Mouse (Mus musculus) heart, embryonic 10.5 days (tissue): ENCODE results near the gene Cltrn. TPM values are rescaled to one million over a fixed set of nuclear protein-coding genes. Genes with fewer than 3 reads are reported as not detected.

ENCODE experiments used
- DNase-seq: peaks from one replicate; pipeline ENCODE4 v3.0.0-alpha.2; 2017; ENCODE audit warnings: low spot score
- H3K27ac ChIP-seq: fragments of 300-500 bp; sonication (generic); 2 replicates; pipeline ENCODE4 v1.5.1; 2016; ENCODE audit warnings: mild to moderate bottlenecking
- H3K27me3 ChIP-seq: fragments of 300-500 bp; sonication (generic); 2 replicates; pipeline ENCODE4 v1.6.1; 2016; ENCODE audit warnings: mild to moderate bottlenecking; ENCODE audit not compliant: poor library complexity, insufficient read depth, severe bottlenecking
- H3K36me3 ChIP-seq: fragments of 300-500 bp; sonication (generic); 2 replicates; pipeline ENCODE4 v1.6.1; 2016; ENCODE audit warnings: mild to moderate bottlenecking, moderate library complexity
- H3K4me1 ChIP-seq: fragments of 300-500 bp; sonication (generic); 2 replicates; pipeline ENCODE4 v1.6.1; 2016; ENCODE audit warnings: mild to moderate bottlenecking
- H3K4me3 ChIP-seq: fragments of 300-500 bp; sonication (generic); 2 replicates; pipeline ENCODE4 v1.5.1; 2016; ENCODE audit warnings: mild to moderate bottlenecking, moderate library complexity
- H3K9me3 ChIP-seq: fragments of 300-500 bp; sonication (generic); 2 replicates; pipeline ENCODE4 v1.6.1; 2016; ENCODE audit warnings: mild to moderate bottlenecking, moderate library complexity
- WGBS: fragments of 180-500 bp; shearing (Covaris S2); methylation state at CpG from one replicate; pipeline ENCODE4 v1.1.7; 2016; 5-methylcytosine and 5-hydroxymethylcytosine counted together
- polyA plus RNA-seq: library from polyadenylated mRNA; unstranded; fragments of >200 nt; fragmentation: Nextera tagmentation; extraction: Ambion mirVana; gene quantifications from 2 replicates; pipeline ENCODE4 v1.2.1, GENCODE M21; 2016

The Cltrn gene
- polyA plus RNA-seq, 1 experiment from 2014 or later = 0.72 TPM

DNA sequence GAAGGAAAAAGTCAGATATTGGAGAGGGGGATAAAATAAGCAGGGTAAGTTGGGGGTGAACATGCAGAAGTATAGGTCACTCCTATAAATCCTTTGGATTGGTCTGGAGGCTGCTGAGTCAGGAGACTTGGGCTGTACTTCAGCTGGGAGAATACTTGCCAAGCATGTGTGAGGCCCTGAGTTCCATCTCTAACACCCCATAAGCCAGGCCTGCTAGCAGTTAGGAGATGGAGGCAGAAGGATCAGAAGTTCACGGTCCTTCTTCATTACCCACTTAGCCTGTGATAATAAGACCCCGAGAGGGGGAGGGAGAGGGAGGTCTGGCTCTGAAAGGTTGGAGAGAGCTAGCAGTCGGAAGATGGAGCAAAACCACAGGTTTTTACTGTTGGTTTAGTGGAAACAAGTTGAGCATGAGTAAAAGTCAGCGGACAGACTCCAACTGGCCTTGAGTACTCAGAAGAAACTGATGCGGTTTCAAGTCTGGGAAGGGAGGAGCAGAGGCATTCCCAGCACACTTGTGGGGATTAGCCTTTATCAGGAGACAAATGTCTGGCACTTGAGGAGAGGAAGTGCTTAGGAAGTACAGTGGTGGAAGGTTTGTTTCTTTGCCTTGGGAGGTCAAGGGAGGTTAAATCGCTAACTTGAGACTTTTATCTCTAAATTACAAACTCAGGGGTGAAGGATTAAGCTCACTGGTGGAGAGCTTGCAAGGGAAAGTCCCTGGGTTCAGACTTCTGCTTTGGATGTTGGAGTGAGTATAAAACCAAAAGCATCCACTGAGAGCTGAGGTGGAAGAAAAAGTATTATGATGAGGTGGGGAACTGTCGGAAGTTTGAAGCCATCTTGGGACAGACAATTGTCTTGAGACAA, 3.9 kb downstream of the Cltrn start:
- Histone ChIP-seq H3K9me3 (no peaks in the 10 kb centered on the region), H3K4me1 (0 out of 2 replicates have a peak, but pooled peaks cover 3% of the 10 kb centered on the region), H3K27ac (no peak overlapping the region), H3K4me3 (no peak overlapping the region), H3K27me3 (peaks cover 30% of the 10 kb centered on the region; the same call in 1 of the 2 replicates), H3K36me3 (no peaks in the 10 kb centered on the region)
- no peak for DNase-seq
- WGBS = 36% methylated on average over 7 of the region's 7 CpGs

DNA sequence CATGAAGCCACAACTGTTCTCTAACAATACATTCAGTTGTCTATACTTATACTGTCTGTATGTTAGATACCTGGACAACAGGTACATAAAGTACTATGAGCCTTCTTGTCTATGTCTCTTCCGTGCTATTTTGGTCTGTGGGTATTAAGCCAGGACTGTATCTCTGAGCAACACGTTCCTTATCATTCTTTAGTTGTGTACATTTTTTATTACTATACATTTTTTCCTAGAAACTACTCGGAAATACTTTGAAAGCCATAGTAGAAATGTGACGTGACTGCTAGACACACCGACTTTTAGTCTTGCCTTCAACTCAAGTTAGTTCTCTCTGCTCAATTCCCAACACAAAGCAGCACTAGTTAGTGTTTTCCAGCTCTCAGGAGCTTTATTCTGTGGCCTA, 4.8 kb downstream of the Cltrn start:
- Histone ChIP-seq H3K27ac (no peak overlapping the region), H3K4me1 (0 out of 2 replicates have a peak, but pooled peaks cover 3% of the 10 kb centered on the region), H3K36me3 (no peaks in the 10 kb centered on the region), H3K4me3 (no peak overlapping the region), H3K27me3 (peaks cover 30% of the 10 kb centered on the region; the same call in 1 of the 2 replicates), H3K9me3 (no peaks in the 10 kb centered on the region)
- DNase-seq = no peak
- 76% methylated on average over 5 of the region's 5 CpGs for WGBS

DNA sequence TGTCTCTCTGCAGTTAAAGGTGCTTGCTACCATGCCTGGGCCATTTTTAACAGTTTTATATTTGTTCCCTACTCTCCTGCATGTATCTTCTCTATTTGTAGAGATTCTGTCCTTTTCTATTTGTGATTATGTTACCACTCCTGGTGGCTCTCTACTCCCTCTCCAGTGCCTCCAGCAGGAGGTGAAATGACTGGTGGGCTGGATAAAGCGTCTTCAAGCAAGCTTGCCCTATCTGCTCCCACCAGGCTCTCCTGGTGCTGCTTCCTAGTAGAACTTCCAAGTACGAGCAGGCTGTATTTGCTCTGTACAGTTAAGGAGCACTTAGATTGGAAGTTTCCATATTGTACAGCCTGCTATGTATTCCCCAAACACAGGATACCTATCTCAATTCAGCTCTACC, 7.2 kb downstream of the Cltrn start:
- WGBS = 75% methylated on average over 2 of the region's 2 CpGs
- no peak for DNase-seq
- Histone ChIP-seq H3K4me3 (no peak overlapping the region), H3K9me3 (no peaks in the 10 kb centered on the region), H3K36me3 (no peaks in the 10 kb centered on the region), H3K27ac (no peak overlapping the region), H3K4me1 (0 out of 2 replicates have a peak, but pooled peaks cover 3% of the 10 kb centered on the region), H3K27me3 (peaks cover 14% of the 10 kb centered on the region; the same call in 1 of the 2 replicates)

DNA sequence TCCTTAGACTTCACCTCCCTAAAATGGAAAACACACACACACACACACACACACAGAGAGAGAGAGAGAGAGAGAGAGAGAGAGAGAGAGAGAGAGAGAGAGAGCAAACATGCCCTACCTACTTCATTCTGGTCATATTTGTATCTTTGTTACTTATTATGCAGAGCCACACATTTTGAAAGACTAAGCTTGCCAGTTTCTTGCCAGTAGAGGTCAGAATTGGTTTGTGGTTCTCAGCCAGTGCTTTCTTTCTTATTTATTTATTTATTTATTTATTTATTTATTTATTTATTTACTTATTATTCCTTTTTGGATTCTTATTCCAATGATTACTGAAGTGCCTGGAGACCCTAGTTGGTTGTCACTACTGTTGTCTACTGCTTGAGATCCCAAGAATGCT, 12.9 kb downstream of the Cltrn start:
- no peak for DNase-seq
- H3K9me3 ChIP-seq = no peaks in the 10 kb centered on the region
- no peaks in the 10 kb centered on the region for H3K36me3 ChIP-seq
- no peak overlapping the region for H3K4me3 ChIP-seq
- H3K4me1 ChIP-seq = no peaks in the 10 kb centered on the region
- peaks cover 10% of the 10 kb centered on the region; the same call in 1 of the 2 replicates for H3K27me3 ChIP-seq
- no peak overlapping the region for H3K27ac ChIP-seq

DNA sequence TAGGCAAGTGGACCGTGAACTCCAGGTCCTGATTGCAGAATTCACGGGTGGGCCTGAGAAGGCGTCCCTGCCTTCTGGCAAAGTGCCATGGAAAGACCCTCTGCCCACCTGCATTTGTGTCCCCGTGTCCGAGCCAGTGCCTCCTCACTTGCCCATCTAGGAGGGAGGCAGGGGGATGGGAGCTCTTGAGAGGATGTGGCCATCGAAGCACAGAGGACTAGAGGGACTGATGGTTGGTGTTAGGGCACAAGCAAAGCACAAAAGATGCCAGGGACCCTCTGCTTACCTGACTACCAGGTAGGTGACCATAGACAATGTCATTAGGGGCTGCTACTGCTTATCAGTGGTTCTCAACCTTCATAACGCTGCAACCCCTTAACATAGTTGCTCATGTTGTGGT, 13.6 kb downstream of the Cltrn start:
- Histone ChIP-seq H3K4me1 (no peaks in the 10 kb centered on the region), H3K4me3 (no peak overlapping the region), H3K36me3 (no peaks in the 10 kb centered on the region), H3K27me3 (peaks cover 10% of the 10 kb centered on the region; the same call in 1 of the 2 replicates), H3K27ac (no peak overlapping the region), H3K9me3 (no peaks in the 10 kb centered on the region)
- 78% methylated on average over 7 of the region's 7 CpGs for WGBS
- DNase-seq = no peak

DNA sequence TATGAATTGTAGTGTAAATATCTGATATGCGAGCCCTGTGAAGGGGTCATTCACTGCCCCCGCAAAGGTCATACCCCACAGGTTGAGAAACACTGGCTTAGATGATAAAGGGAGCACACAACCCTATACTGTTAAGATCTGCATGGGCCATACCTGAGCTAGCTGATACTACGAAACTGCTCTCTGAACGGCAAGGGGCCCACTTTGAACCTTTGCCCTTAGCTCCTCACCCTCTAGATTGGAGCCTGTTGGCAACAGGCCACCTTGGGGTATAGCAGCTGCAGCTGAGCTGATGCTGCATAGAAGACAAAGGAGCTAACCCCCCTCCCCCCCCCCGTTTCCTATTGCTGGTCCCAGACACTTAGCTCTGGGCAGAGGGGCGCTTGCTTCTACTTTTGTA, 14.0 kb downstream of the Cltrn start:
- Histone ChIP-seq H3K9me3 (no peaks in the 10 kb centered on the region), H3K27ac (no peak overlapping the region), H3K36me3 (no peaks in the 10 kb centered on the region), H3K4me3 (no peak overlapping the region), H3K4me1 (no peaks in the 10 kb centered on the region), H3K27me3 (peaks cover 10% of the 10 kb centered on the region; the same call in 1 of the 2 replicates)
- DNase-seq = no peak
- WGBS = 63% methylated on average over 6 of the region's 6 CpGs

DNA sequence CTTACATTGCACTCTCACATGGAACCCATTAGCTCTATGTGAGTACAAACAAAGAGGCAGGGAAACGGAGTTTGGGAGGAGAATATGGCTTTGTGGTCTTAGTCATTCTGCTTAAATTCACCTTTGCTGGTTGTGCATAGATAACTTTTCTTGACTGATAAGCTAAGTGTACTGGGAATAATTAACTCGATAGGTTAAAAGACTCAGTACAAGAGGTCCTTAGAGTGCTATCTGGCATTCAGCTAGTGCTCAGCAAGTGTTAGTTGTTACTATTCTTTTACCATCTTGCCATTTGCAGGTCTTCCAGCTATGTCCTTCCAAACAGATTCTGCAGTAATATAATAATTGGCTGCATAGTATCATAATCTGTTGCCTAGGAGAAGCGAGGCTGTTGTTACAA, 22.5 kb downstream of the Cltrn start:
- no peak for DNase-seq
- no peak overlapping the region for H3K27ac ChIP-seq
- no peaks in the 10 kb centered on the region for H3K4me1 ChIP-seq
- no peaks in the 10 kb centered on the region; the same call in 1 of the 2 replicates for H3K27me3 ChIP-seq
- H3K36me3 ChIP-seq = no peaks in the 10 kb centered on the region
- WGBS = 69% methylated on average over 3 of the region's 3 CpGs
- H3K9me3 ChIP-seq = no peaks in the 10 kb centered on the region
- H3K4me3 ChIP-seq = no peak overlapping the region

DNA sequence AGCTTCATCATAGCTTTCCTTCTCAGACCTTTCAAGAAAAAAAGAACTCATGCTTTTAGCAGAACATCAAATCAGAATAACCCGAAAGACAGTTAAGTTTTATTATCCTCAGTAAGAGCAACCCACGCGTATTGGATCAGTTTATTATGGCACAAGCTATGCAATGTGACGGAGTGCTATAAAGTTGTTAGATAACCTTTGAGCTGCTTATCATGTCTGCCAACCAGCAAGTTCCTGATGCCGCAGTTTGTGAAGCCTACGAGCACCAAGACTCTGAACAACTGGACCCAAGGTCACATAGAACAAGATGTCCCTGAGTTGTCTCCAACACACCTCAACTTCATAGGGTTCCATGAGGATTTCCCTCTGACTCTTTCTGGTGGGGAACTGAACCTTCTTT, 25.1 kb downstream of the Cltrn start:
- no peak overlapping the region for H3K27ac ChIP-seq
- no peaks in the 10 kb centered on the region for H3K36me3 ChIP-seq
- H3K4me3 ChIP-seq = no peak overlapping the region
- no peaks in the 10 kb centered on the region; the same call in 1 of the 2 replicates for H3K27me3 ChIP-seq
- DNase-seq = no peak
- no peaks in the 10 kb centered on the region for H3K4me1 ChIP-seq
- H3K9me3 ChIP-seq = no peaks in the 10 kb centered on the region
- 78% methylated on average over 6 of the region's 6 CpGs for WGBS

DNA sequence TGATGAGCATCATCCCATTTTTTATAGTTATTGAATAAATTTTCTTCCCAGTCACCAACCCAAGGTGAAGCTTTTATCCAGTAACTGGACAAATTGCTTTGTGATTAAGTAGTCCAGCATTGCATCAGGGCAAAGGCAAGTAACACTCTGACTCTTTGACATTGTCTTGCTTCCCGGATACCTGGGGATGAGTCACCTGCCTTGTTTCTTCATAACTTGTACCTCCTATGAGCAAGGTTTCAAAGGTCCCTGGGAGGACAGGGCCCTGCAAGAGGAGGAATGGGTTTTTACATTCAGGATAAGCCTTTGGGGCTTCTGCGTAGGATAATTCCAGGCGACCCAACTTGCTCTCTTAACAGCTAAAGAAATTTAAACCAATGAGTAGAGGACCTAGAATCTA, 35.3 kb downstream of the Cltrn start:
- H3K4me3 ChIP-seq = no peak overlapping the region
- no peaks in the 10 kb centered on the region for H3K36me3 ChIP-seq
- H3K9me3 ChIP-seq = no peaks in the 10 kb centered on the region
- H3K27me3 ChIP-seq = no peaks in the 10 kb centered on the region
- H3K4me1 ChIP-seq = no peaks in the 10 kb centered on the region
- no peak for DNase-seq
- WGBS = 89% methylated on average over 3 of the region's 3 CpGs
- no peak overlapping the region for H3K27ac ChIP-seq

DNA sequence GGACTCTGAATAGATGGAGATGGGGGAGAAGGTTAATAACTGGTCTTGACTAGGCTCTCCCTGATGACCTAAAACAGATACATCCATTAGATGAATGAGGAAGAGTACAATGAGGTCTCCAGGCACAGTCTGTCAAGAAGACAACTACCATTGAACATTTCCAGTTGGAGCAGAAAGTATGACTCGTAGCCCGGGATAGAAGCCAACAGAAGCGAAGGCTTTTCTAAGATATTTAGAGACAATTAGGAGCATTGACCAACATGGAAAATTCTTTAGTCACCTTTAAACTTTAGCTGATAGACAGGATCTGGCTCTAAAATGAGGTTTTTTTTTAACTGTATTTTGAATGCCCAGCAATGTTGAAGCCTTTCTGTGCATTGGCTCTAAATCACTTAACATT, 44.9 kb downstream of the Cltrn start:
- Histone ChIP-seq H3K27me3 (no peaks in the 10 kb centered on the region), H3K36me3 (no peaks in the 10 kb centered on the region), H3K4me3 (no peak overlapping the region), H3K27ac (no peak overlapping the region), H3K9me3 (no peaks in the 10 kb centered on the region), H3K4me1 (no peaks in the 10 kb centered on the region)
- 84% methylated on average over 3 of the region's 3 CpGs for WGBS
- DNase-seq = no peak

DNA sequence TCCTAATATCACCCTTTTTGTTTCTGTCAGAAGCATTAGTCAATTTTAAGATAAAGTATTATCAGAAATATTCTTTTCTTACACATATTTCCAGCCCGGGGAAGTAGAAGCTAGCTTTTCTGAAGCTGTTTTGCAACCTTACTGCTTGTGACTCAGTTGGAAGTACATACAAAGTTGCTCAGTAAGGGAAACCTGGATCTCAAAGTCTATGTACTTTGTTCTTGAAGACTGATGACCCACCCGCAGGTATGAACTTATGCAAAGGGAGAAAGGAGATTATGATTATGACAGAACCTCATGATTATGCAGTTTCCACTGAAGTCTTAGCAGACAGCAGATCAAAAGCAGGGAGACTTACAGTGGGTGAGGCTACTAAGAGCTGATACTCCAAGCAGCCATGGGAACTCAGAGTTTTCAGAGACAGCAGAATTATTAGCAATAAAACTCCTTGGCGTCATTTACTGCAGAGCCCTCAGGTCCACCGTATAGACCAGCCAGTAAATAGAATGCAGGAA, 46.7 kb downstream of the Cltrn start:
- Histone ChIP-seq H3K36me3 (no peaks in the 10 kb centered on the region), H3K9me3 (no peaks in the 10 kb centered on the region), H3K27me3 (no peaks in the 10 kb centered on the region), H3K27ac (no peak overlapping the region), H3K4me3 (no peak overlapping the region), H3K4me1 (no peaks in the 10 kb centered on the region)
- no peak for DNase-seq
- WGBS = 89% methylated on average over 4 of the region's 4 CpGs

DNA sequence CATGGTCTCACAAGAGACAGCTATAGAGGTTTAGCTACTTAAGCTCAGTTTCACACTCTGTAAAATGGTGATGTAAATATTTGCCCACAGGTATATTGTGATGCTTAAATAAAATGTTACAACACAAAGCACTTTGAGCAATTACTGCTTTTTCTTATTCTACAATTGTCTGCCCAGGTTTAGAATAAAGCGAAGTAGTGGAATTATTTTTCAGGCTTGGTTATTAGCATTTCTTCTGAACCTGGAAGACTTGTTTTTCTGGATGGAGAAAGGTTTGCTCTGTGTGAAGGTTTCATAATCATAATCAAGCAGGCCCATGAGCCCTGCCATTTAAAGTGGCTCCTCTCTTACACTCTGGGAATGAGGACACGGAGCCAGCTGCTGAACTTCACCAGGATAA, 50.4 kb downstream of the Cltrn start, which contains the start of gene Ace2:
Gene Ace2 (plus strand): TSS at position 301 of the 400 bp plus-strand sequence.
- no peak for DNase-seq
- H3K27me3 ChIP-seq = no peaks in the 10 kb centered on the region
- H3K27ac ChIP-seq = no peak within 1 kb of the TSS
- H3K9me3 ChIP-seq = no peaks in the 10 kb centered on the region
- no peak within 1 kb of the TSS for H3K4me3 ChIP-seq
- 89% methylated on average over 2 of the region's 2 CpGs for WGBS
- no peaks in the 10 kb centered on the region for H3K36me3 ChIP-seq
- H3K4me1 ChIP-seq = no peaks in the 10 kb centered on the region

DNA sequence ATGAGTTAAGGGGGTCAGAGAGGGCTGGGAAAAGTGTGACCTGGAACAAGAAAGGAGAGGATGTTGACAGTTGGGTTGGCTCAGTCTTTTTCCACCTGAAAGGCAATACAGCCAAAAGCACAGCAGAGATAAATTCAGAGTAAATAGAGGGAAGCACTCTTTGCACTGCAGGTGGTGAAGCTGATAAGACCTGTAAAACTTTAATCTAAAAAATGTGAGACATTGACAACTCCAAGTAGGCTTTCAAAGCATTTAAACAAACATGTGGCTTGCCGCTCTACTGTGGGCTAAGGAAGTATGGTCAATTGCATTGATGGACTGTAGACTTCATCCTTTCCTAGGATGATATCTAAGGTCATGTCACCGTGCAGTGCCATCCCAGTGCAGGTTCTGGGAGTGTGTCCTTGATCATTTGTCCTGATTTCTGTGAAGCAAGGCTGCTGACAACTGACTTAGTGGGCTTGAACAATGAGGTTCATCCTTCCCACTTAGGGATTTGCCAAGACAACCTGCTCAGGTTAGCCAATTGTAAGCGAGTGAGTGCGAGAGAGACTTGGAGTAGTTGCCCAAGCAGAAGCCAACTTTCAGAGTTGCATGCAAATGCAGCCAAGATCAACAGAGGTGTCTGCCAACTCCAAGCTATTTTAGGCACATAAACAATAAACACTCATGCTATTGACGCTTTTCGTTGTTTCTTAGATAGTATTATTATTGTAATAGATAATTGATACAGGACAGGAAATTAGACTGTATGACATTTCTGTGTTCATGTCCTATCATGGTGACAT, 57.0 kb downstream of the Cltrn start:
- Histone ChIP-seq H3K27ac (no peak overlapping the region), H3K9me3 (no peaks in the 10 kb centered on the region), H3K4me3 (no peak overlapping the region), H3K27me3 (no peaks in the 10 kb centered on the region), H3K36me3 (no peaks in the 10 kb centered on the region), H3K4me1 (no peaks in the 10 kb centered on the region)
- 60% methylated on average over 6 of the region's 6 CpGs for WGBS
- no peak for DNase-seq
